Mouse (Mus musculus): ENCODE data around the gene Diras1. TPM values are rescaled to one million over a fixed set of nuclear protein-coding genes. Genes with fewer than 3 reads are reported as not detected.
A peak's percentile ranks its signal among the peaks of the same experiment; 100 is the strongest.

Diras1 gene
- polyA plus RNA-seq, 1 experiment from 2014 or later: 88.1 TPM

GRCm38 (mm10) chr10:81036988-81037580, 11.6 kb upstream of the Diras1 start, which contains the start of gene Slc39a3:
Slc39a3 (minus strand) TSS chr10:81037426.
- peak within 1 kb of the TSS; percentile 70 for H3K4me2 ChIP-seq (ENCODE audit: low read length)
- H3K4me3 ChIP-seq (ENCODE audit: low read depth, low read length): peak within 1 kb of the TSS; percentile 86
- peaks cover 16% of the 10 kb centered on the region for H3K4me1 ChIP-seq (ENCODE audit: control insufficient read depth, insufficient read depth, low read length)
- peak within 1 kb of the TSS; percentile 85 for H3K9ac ChIP-seq (ENCODE audit: low read depth, low read length)
- H3K36me3 ChIP-seq (ENCODE audit: control insufficient read depth, insufficient read depth, low read length): peaks cover 5% of the 10 kb centered on the region
- ATAC-seq: peak; percentile 99
- H3K27me3 ChIP-seq (ENCODE audit: control insufficient read depth, insufficient read depth, low read depth, low read length): no peaks in the 10 kb centered on the region
- H3K27ac ChIP-seq (ENCODE audit: low read length): peak within 1 kb of the TSS; percentile 75
- H3K9me3 ChIP-seq (replicated peaks; ENCODE audit: control insufficient read depth, low read length, poor library complexity, severe bottlenecking): no peaks in the 10 kb centered on the region
- WGBS: under 1% methylated on average over 33 of the region's 35 CpGs

GRCm38 (mm10) chr10:81036251-81036650, 10.8 kb upstream of the Diras1 start:
- WGBS: 66% methylated on average over 6 of the region's 7 CpGs
- Histone ChIP-seq H3K9ac (ENCODE audit: low read depth, low read length) (no peak overlapping the region), H3K9me3 (replicated peaks; ENCODE audit: control insufficient read depth, low read length, poor library complexity, severe bottlenecking) (no peaks in the 10 kb centered on the region), H3K4me3 (ENCODE audit: low read depth, low read length) (no peak overlapping the region), H3K36me3 (ENCODE audit: control insufficient read depth, insufficient read depth, low read length) (peaks cover 9% of the 10 kb centered on the region), H3K4me1 (ENCODE audit: control insufficient read depth, insufficient read depth, low read length) (peaks cover 16% of the 10 kb centered on the region), H3K27me3 (ENCODE audit: control insufficient read depth, insufficient read depth, low read depth, low read length) (no peaks in the 10 kb centered on the region), H3K4me2 (ENCODE audit: low read length) (no peak overlapping the region), H3K27ac (ENCODE audit: low read length) (no peak overlapping the region)
- ATAC-seq: no peak

GRCm38 (mm10) chr10:81033586-81033985, 8.1 kb upstream of the Diras1 start:
- H3K36me3 ChIP-seq (ENCODE audit: control insufficient read depth, insufficient read depth, low read length): peaks cover 18% of the 10 kb centered on the region
- no peaks in the 10 kb centered on the region for H3K27me3 ChIP-seq (ENCODE audit: control insufficient read depth, insufficient read depth, low read depth, low read length)
- H3K9me3 ChIP-seq (replicated peaks; ENCODE audit: control insufficient read depth, low read length, poor library complexity, severe bottlenecking): no peaks in the 10 kb centered on the region
- no peak overlapping the region for H3K9ac ChIP-seq (ENCODE audit: low read depth, low read length)
- no peak overlapping the region for H3K4me3 ChIP-seq (ENCODE audit: low read depth, low read length)
- H3K4me1 ChIP-seq (ENCODE audit: control insufficient read depth, insufficient read depth, low read length): peaks cover 16% of the 10 kb centered on the region
- H3K27ac ChIP-seq (ENCODE audit: low read length): no peak overlapping the region
- no peak overlapping the region for H3K4me2 ChIP-seq (ENCODE audit: low read length)
- ATAC-seq: no peak
- WGBS: 86% methylated on average over 10 of the region's 10 CpGs

- H3K9ac ChIP-seq (ENCODE audit: low read depth, low read length): no peak overlapping the region
- WGBS: 50% methylated on average over 10 of the region's 10 CpGs
- no peak for ATAC-seq
Measured at GRCm38 (mm10) chr10:81029031-81029430, 3.6 kb upstream of the Diras1 start.

GRCm38 (mm10) chr10:81028219-81028618, 2.8 kb upstream of the Diras1 start:
- Histone ChIP-seq H3K27me3 (ENCODE audit: control insufficient read depth, insufficient read depth, low read depth, low read length) (no peaks in the 10 kb centered on the region), H3K9me3 (replicated peaks; ENCODE audit: control insufficient read depth, low read length, poor library complexity, severe bottlenecking) (no peaks in the 10 kb centered on the region), H3K27ac (ENCODE audit: low read length) (no peak overlapping the region), H3K9ac (ENCODE audit: low read depth, low read length) (no peak overlapping the region), H3K4me3 (ENCODE audit: low read depth, low read length) (no peak overlapping the region), H3K4me2 (ENCODE audit: low read length) (no peak overlapping the region), H3K4me1 (ENCODE audit: control insufficient read depth, insufficient read depth, low read length) (peaks cover 19% of the 10 kb centered on the region), H3K36me3 (ENCODE audit: control insufficient read depth, insufficient read depth, low read length) (peaks cover 18% of the 10 kb centered on the region)
- no peak for ATAC-seq

More at GRCm38 (mm10) chr10:81029031-81029430, 3.6 kb upstream of the Diras1 start:
- H3K27me3 ChIP-seq (ENCODE audit: control insufficient read depth, insufficient read depth, low read depth, low read length): no peaks in the 10 kb centered on the region
- H3K4me2 ChIP-seq (ENCODE audit: low read length): no peak overlapping the region
- H3K4me3 ChIP-seq (ENCODE audit: low read depth, low read length): no peak overlapping the region
- H3K36me3 ChIP-seq (ENCODE audit: control insufficient read depth, insufficient read depth, low read length): peaks cover 18% of the 10 kb centered on the region
- no peaks in the 10 kb centered on the region for H3K9me3 ChIP-seq (replicated peaks; ENCODE audit: control insufficient read depth, low read length, poor library complexity, severe bottlenecking)
- peaks cover 15% of the 10 kb centered on the region for H3K4me1 ChIP-seq (ENCODE audit: control insufficient read depth, insufficient read depth, low read length)
- no peak overlapping the region for H3K27ac ChIP-seq (ENCODE audit: low read length)

- WGBS: 73% methylated on average over 4 of the region's 4 CpGs
- H3K36me3 ChIP-seq (ENCODE audit: control insufficient read depth, insufficient read depth, low read length): peaks cover 14% of the 10 kb centered on the region
- peaks cover 21% of the 10 kb centered on the region for H3K4me1 ChIP-seq (ENCODE audit: control insufficient read depth, insufficient read depth, low read length)
- no peak overlapping the region for H3K4me3 ChIP-seq (ENCODE audit: low read depth, low read length)
- ATAC-seq: no peak
- no peak overlapping the region for H3K4me2 ChIP-seq (ENCODE audit: low read length)
- H3K9me3 ChIP-seq (replicated peaks; ENCODE audit: control insufficient read depth, low read length, poor library complexity, severe bottlenecking): no peaks in the 10 kb centered on the region
- no peak overlapping the region for H3K27ac ChIP-seq (ENCODE audit: low read length)
- H3K27me3 ChIP-seq (ENCODE audit: control insufficient read depth, insufficient read depth, low read depth, low read length): no peaks in the 10 kb centered on the region
- H3K9ac ChIP-seq (ENCODE audit: low read depth, low read length): no peak overlapping the region
Measured at GRCm38 (mm10) chr10:81027331-81027730, 1.9 kb upstream of the Diras1 start.

- Histone ChIP-seq H3K4me2 (ENCODE audit: low read length) (no peak overlapping the region), H3K4me3 (ENCODE audit: low read depth, low read length) (no peak overlapping the region), H3K4me1 (ENCODE audit: control insufficient read depth, insufficient read depth, low read length) (peaks cover 25% of the 10 kb centered on the region), H3K9me3 (replicated peaks; ENCODE audit: control insufficient read depth, low read length, poor library complexity, severe bottlenecking) (no peaks in the 10 kb centered on the region), H3K27ac (ENCODE audit: low read length) (no peak overlapping the region), H3K9ac (ENCODE audit: low read depth, low read length) (no peak overlapping the region), H3K27me3 (ENCODE audit: control insufficient read depth, insufficient read depth, low read depth, low read length) (no peaks in the 10 kb centered on the region), H3K36me3 (ENCODE audit: control insufficient read depth, insufficient read depth, low read length) (peaks cover 15% of the 10 kb centered on the region)
- no peak for ATAC-seq
- WGBS: 91% methylated on average over 5 of the region's 5 CpGs
Measured at GRCm38 (mm10) chr10:81026857-81027256, 1.4 kb upstream of the Diras1 start.

- Histone ChIP-seq H3K27me3 (ENCODE audit: control insufficient read depth, insufficient read depth, low read depth, low read length) (no peaks in the 10 kb centered on the region), H3K4me1 (ENCODE audit: control insufficient read depth, insufficient read depth, low read length) (peaks cover 30% of the 10 kb centered on the region), H3K27ac (ENCODE audit: low read length) (peak overlapping the region; percentile 43), H3K9me3 (replicated peaks; ENCODE audit: control insufficient read depth, low read length, poor library complexity, severe bottlenecking) (no peaks in the 10 kb centered on the region), H3K9ac (ENCODE audit: low read depth, low read length) (peak overlapping the region; percentile 94), H3K36me3 (ENCODE audit: control insufficient read depth, insufficient read depth, low read length) (0 out of 2 replicates have a peak, but pooled peaks cover 2% of the 10 kb centered on the region), H3K4me2 (ENCODE audit: low read length) (peak overlapping the region; percentile 93), H3K4me3 (ENCODE audit: low read depth, low read length) (peak overlapping the region; percentile 62)
- 1% methylated on average over 43 of the region's 43 CpGs for WGBS
- ATAC-seq: peak; percentile 52
Measured at GRCm38 (mm10) chr10:81025047-81025621, 328 bp downstream of the Diras1 start.

GRCm38 (mm10) chr10:81024346-81024937, 1.0 kb downstream of the Diras1 start:
- peak overlapping the region; percentile 62 for H3K4me3 ChIP-seq (ENCODE audit: low read depth, low read length)
- peaks cover 30% of the 10 kb centered on the region for H3K4me1 ChIP-seq (ENCODE audit: control insufficient read depth, insufficient read depth, low read length)
- H3K27me3 ChIP-seq (ENCODE audit: control insufficient read depth, insufficient read depth, low read depth, low read length): no peaks in the 10 kb centered on the region
- WGBS: 74% methylated on average over 5 of the region's 5 CpGs
- ATAC-seq: peak; percentile 20
- H3K9ac ChIP-seq (ENCODE audit: low read depth, low read length): peak overlapping the region; percentile 94
- H3K9me3 ChIP-seq (replicated peaks; ENCODE audit: control insufficient read depth, low read length, poor library complexity, severe bottlenecking): no peaks in the 10 kb centered on the region
- H3K27ac ChIP-seq (ENCODE audit: low read length): no peak overlapping the region; the same call in 1 of the 2 replicates
- 0 out of 2 replicates have a peak, but pooled peaks cover 2% of the 10 kb centered on the region for H3K36me3 ChIP-seq (ENCODE audit: control insufficient read depth, insufficient read depth, low read length)
- peak overlapping the region; percentile 93 for H3K4me2 ChIP-seq (ENCODE audit: low read length)
